In the genomic region with DNA sequence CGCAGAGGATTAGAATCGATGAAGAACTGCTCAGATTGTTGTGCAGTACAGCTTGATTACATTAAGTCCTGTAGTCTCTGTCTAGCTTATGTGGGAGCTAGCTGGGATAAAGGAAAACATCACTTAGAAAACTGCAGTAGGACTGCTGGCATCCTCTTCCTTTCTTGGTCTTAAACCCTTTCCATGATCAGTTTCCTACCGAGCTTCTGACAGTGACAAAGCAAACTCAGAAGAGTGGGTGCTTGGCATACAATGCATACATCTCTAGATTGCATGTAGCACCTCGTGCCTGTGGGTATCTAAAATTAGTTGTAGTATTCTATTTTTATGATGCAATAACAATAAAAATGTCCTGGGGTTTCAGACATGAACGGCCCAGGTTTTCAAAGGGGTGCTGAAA, we compare ENCODE assay signal across 23 mouse cellular contexts.
DNase-seq lines count a peak whose midpoint lies in the region; ATAC-seq lines count a peak whose summit lies in the region.
"Had no signal": no experiment of that assay in that cellular context is flagged by ENCODE, and none has a peak within 500 bp of the region (broad histone marks: within the 10 kb centered on the region; RNA-seq: fewer than 3 reads in every experiment).

No protein-coding gene starts in this region.

- no peaks in the 10 kb centered on the region for H3K9me3 ChIP-seq in midbrain, embryonic 11.5 days (ENCODE audit: control insufficient read depth, low read length)
- no peaks in the 10 kb centered on the region for H3K9me3 ChIP-seq in midbrain, embryonic 10.5 days (replicated peaks)

- H3K9ac ChIP-seq in midbrain, embryonic 11.5 days (ENCODE audit: low read length): no peak overlapping the region

- H3K4me1 ChIP-seq in midbrain, embryonic 11.5 days (ENCODE audit: control insufficient read depth, insufficient read depth, low read length): no peaks in the 10 kb centered on the region
- H3K4me1 ChIP-seq in midbrain, embryonic 10.5 days: no peaks in the 10 kb centered on the region

- H3K27me3 ChIP-seq in midbrain, embryonic 11.5 days (ENCODE audit: control insufficient read depth, insufficient read depth, low read length): no peaks in the 10 kb centered on the region
- no peaks in the 10 kb centered on the region for H3K27me3 ChIP-seq in midbrain, embryonic 10.5 days (ENCODE audit: low read depth, poor library complexity, severe bottlenecking)
- H3K27me3 ChIP-seq: CH12.LX, Patski had no signal

- no peaks in the 10 kb centered on the region for H3K36me3 ChIP-seq in midbrain, embryonic 11.5 days (ENCODE audit: control insufficient read depth, insufficient read depth, low read length)
- no peaks in the 10 kb centered on the region for H3K36me3 ChIP-seq in midbrain, embryonic 10.5 days
- H3K36me3 ChIP-seq: G1E had no signal

- ATAC-seq in frontal cortex, adult (ENCODE audit: low TSS enrichment): peak; percentile 69; the same call in 1 of the 2 replicates
- no peak for ATAC-seq in midbrain, embryonic 11.5 days (ENCODE audit: low FRiP score)
- ATAC-seq: activated CD4-positive, CD25-positive, alpha-beta regulatory T cell, adult 4 months; CD4-positive, CD25-positive, alpha-beta regulatory T cell, adult 4 months; Patski had no signal

- H3K4me2 ChIP-seq in midbrain, embryonic 11.5 days: no peak overlapping the region

- H3K27ac ChIP-seq in midbrain, embryonic 11.5 days (ENCODE audit: low read depth, low read length): no peak overlapping the region
- H3K27ac ChIP-seq in midbrain, embryonic 10.5 days (replicated peaks): no peak overlapping the region

- WGBS in midbrain, embryonic 11.5 days: 71% methylated on average over 5 of the region's 5 CpGs
- WGBS in midbrain, embryonic 10.5 days: 76% methylated on average over 5 of the region's 5 CpGs

- H3K4me3 ChIP-seq in midbrain, embryonic 11.5 days (ENCODE audit: low read depth, low read length): no peak overlapping the region
- no peak overlapping the region for H3K4me3 ChIP-seq in midbrain, embryonic 10.5 days

- no peak for DNase-seq in frontal cortex, postnatal 25 days (ENCODE audit: low spot score in 2 of 2)
- peak; percentile 82 for DNase-seq in midbrain, embryonic 11.5 days (ENCODE audit: low spot score, missing footprints)
- DNase-seq in midbrain, embryonic 10.5 days (ENCODE audit: low spot score): no peak
- DNase-seq in brain, adult 2 months (ENCODE audit: low read depth, low spot score): peak; percentile 14
- DNase-seq in telencephalon, adult 2 months (ENCODE audit: low read depth, low spot score): peak; percentile 10
- DNase-seq in lung, postnatal 10 days: no peak
- DNase-seq in urinary bladder, adult 2 months (ENCODE audit: low spot score): no peak
- DNase-seq: adrenal gland, adult 2 months; adrenal gland, adult 8-10 months; adrenal gland, postnatal 10 days; adrenal gland, postnatal 14 days; adrenal gland, postnatal 25 days; adrenal gland, postnatal 36 days; B cell, adult 2 months; cerebellum, adult 11 months; cerebellum, adult 11-12 months; cerebellum, adult 18-20 months had no signal

Comparison
In these comparisons a context has a peak if more than half of its experiments do, and no peak if none do; other contexts are left out.
1. DNase-seq: peak in midbrain, embryonic 11.5 days (single experiment), brain, adult 2 months (single experiment) and telencephalon, adult 2 months (single experiment); none in frontal cortex, postnatal 25 days (0 of 2), midbrain, embryonic 10.5 days (single experiment), lung, postnatal 10 days (single experiment) and urinary bladder, adult 2 months (single experiment).